Mouse (Mus musculus): Measurements from ENCODE around the gene Rab44.

Rab44 gene

DNA sequence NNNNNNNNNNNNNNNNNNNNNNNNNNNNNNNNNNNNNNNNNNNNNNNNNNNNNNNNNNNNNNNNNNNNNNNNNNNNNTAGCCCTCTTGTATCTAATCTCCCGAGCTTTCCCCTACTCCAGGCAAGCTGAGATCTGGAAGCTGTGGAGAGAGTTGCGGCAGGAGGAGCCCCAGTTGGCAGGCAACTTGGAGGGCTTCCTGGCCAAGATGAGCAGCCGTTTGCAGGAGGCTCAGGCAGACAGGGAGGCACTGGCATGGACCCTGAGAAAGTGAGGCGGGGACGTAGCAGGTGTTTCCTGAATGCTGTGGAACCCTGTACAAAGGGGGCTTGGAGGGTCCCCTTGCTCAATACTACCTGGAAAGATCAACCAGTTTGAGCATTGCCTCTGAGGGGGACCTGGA is 21.1 kb downstream of the Rab44 start:
- no peak for DNase-seq (ENCODE audit: low read depth)

DNA sequence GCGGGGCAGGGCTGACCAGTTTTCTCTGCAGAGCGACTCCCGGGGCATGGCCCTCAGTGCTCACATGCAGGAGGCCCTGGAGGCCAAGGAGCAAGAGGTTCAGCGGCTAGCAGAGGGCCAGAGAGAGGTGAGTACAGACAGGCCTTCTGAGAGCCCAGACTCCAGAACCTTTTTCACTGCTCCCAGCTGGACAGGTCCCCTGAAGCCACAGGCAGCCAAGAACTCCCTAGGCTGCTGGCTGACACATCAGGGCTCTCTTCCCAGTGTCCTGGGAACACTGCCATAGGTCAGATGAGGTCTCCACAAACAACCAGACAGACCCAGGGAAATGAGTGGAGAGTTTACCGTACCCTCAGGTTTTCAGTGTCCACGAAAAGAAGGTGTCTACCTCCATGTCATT is 22.3 kb downstream of the Rab44 start:
- no peak for DNase-seq (ENCODE audit: low read depth)

DNA sequence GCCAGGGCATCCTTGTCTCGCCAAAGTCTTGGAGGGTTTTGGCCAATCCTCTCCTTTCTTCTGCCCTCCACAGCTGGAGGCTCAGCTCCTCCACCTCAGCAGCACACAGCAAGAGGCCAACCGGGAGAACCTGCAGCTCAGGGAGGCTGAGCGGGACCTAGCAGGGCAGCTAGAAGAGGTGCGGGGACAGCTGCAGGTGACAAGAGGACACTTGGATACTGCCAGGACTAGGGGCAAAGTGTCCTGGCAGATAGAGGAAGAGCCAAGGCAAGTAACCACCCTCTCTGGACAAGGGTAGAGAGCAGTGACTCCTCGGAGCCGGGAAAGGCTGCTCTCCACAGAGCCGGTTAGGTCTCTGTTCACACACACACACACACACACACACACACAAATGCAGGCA is 24.0 kb downstream of the Rab44 start:
- DNase-seq (ENCODE audit: low read depth): no peak

DNA sequence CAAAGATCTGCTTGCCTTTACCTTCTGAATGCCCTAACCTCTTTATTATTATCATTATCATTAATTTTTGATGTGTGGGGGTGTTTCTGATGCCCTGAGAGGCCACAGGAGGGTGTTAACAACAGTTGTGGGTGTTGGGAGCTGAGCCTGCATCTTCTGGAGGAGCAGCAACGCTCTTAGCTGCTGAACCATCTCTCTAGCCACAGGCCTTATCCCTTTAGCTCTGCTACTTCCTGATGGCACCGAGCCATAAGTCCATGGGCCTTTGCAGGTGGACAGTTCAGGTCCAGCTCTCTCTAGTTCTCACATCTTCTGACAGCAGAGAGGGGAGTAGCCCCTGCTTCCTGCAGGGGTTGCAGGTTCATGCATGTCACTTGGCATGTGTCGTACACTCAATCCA is 27.6 kb downstream of the Rab44 start:
- DNase-seq (ENCODE audit: low read depth): no peak

DNA sequence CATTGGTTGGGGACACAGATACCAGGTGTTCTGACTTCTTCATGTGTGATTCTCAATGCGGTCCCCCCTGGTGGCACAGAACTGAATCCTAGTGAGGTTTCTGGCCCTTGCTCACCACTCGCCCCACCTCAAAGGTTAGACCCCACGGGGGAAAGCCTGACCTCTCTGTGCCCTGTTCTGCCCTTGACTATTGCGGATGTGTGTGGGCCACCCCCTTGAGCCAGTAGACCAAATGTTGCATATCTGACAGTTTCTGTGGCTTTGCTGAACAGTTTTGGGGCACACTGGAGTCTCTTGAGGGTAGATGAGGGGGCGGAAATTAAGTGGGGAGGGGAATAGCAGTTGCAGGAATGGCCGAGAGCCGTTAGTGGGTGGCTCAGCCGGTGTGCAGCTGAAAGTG is 29.3 kb downstream of the Rab44 start:
- no peak for DNase-seq (ENCODE audit: low read depth)

DNA sequence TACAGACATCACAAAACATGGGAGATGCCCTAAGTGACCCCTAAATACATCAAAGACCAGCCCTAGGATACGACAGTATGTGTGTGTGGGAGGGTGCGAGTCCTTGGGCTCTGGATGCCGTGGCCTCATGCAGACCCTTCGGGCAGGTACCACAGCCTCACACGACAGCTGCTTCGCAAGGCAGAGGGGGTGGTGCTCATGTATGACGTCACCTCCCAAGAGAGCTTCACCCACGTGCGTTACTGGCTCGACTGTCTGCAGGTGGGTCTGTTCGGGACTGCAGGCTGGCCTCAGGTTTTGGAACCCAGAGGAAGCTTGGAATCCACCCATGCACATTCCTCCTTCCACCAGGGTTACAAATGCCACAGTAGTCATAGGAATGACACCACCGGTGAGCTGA is 31.2 kb downstream of the Rab44 start:
- no peak for DNase-seq (ENCODE audit: low read depth)

DNA sequence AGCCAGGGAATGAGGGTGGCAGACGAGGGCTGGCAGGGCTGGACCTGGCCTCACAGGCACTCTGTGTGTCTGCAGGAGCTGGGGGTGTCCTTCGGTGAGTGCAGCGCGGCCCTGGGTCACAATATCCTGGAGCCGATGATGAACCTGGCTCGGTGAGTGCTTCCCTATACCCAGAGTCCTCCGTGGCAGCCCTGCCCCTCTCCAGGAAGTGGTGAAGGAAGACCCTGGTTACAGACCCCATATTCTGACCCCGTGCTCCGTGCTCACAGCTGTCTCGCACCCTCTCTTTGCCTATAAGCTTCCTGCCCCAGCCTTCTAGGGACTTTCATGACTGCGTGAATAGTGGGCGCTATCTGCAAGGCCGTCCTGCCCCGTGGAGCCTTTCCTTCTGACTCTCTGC is 33.3 kb downstream of the Rab44 start:
- no peak for DNase-seq (ENCODE audit: low read depth)

DNA sequence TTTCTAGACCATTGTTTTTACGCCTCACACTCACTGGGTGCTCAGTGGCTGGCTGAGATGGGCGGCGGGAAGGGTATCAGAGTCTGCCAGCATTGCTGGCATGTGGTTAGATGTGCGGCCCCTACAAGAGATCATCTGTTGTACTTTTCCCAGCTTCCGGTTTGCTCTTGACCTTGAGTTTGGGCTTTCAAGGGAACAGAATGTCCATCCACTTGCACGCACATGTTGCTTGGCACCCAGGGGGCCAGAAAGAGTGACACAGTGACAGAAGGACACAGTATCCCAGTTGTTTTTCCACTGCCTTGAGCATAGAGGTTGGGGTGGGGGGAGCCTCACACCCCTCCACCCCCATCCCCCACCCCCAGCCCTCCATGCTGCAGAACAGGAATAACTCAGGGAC is 33.8 kb downstream of the Rab44 start:
- DNase-seq (ENCODE audit: low read depth): no peak

DNA sequence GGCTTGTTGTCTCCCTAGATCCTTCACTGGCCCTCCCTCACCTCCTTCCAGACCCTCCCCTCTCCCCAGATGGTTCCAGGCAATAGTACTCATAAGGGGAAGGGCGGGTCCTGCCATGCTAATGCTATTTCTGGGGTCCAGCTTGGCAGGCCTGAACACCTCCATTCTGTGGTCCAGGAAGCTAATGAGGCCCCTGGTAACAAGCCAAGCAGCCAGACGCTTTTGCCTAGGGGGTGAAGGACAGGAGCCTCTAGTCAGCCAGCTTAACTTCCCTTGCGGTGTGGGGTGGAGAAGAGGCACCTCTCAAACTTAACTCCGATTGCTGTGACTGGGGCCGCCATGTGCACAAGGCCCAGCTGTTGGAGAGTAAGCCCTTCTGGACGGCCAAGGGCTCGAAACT is 35.8 kb downstream of the Rab44 start:
- DNase-seq (ENCODE audit: low read depth): no peak

DNA sequence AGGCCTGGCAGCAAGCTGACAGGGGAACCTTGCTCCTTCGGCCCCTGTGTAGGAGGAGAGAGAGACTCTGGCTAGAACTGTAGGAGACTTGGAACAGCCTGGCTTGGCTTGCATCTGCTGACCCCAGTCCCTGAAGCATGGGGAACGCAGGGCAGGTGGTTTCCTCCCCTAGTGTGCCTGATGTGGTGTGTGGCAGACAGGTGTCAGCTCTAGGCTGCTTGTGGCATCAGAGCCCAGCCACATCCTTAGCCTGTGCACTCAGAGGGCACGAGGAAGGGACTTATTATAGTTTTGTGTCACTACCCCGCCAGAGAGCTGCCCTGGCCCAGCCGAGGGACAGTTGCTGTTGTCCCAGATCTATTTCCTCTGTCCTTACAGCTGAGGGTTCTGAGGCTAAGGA is 38.6 kb downstream of the Rab44 start:
- DNase-seq (ENCODE audit: low read depth): no peak

DNA sequence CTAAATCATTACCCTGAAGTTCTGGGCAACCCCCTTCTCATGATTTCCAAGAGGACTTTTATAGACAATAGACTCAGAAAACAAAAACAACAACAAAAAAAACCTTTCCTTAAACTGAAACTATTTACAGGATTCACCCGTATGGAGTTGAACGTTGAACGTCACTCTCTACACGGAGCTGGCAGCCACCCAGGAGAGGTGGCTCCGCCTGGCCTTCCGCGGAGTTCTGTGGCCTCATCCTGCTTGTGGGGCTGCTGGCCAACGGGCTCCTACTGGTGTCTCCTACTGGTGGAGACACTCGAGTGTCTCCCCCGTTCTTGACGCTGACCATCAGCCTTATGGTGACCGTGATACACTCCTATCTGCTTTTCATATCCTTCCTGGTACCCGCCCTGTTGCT is 40.3 kb downstream of the Rab44 start:
- DNase-seq (ENCODE audit: low read depth): no peak

DNA sequence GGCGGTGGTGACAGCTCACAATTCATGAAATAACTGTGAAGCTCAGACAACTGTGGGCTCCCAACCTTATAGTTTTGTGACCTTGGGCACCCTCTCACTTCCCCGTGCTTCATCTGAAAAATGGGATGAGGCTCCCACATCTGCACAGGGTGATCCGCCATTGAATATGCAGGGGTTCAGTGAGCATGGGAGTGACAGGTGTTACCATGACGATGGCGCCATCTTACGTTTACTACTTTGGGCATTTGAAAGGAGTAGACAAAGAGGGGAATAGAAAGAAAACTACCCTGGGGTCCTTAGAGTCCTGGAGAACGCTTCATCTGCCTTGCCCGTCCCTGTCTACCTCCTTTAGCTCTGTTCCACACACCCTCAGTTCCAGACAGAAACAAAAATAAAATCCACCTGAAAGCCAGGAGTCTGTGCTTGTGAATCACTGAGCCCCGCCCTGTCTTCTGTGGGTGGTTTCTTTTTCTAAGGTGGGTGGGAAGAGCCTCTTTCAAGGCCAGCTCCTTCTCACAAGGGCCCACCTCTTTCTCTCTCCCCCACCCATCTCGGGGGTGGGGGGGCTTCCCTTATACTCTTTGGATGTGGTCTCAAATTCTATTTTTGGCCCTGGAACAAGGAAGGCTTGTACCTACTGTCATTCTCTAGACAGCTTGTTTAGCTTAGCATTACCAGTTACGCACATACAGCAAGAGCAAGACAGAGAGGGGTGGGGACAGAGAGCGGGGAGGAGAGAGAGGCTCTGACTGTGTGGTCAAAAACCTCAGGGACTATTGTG is 41.6 kb downstream of the Rab44 start:
- DNase-seq (ENCODE audit: low read depth): no peak

DNA sequence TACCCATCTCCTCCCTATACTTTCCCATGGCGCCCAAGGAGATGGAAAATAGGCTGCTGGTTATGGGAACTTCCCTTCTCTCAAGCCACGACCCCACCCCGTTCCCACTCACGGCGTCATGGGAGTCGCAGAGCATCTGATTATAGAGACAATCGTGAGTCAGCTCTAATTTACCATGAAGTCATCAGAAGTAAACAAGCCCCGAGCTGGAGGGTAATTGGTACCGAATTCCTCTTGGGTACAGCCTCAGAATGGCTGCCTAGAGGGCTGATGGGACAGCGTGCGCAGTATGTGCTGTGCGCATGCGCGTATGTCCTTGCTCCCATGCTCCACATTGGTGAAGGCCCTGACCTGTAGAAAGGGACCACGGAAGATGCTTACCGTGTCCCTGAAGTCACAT is 42.5 kb downstream of the Rab44 start:
- DNase-seq (ENCODE audit: low read depth): no peak

DNA sequence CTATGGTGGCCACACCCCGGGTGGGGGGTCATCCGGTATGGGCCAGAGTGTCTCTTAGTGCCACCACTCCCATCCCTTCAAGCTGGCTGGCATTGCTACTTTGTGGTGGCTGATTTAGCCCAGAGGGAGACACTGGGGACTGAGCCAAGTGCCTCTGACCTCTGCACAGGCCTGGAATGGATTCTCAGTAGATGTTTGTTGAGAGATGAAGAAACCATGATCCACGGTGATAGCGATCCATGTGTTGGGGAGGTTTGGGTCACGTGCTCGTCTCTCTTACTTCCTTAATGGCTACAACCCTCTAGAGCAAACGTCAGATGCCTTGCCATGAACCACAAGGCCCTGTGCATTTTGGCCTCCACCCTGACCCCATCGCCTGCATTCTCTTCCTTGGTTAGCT is 42.9 kb downstream of the Rab44 start:
- DNase-seq (ENCODE audit: low read depth): no peak

DNA sequence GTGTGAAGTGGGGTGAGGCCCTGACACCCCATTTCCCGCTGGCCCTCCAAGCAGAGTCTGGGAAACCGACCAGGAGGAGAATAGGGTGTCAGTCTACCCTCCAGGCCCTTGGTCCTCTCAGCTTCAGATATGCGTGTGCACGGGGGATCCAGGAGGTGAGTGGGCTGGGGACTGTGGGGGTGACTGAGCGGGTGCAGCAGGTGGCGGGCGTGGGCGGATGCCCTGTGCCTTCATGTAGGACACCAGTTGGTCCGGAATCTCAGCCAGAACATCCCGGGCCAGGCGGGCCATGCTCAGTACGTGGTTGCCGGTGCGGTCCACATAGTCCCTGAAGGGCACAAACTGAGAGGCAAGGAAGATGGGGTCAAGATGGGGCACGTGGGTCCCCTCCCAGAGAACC is 45.0 kb downstream of the Rab44 start:
- DNase-seq (ENCODE audit: low read depth): no peak

DNA sequence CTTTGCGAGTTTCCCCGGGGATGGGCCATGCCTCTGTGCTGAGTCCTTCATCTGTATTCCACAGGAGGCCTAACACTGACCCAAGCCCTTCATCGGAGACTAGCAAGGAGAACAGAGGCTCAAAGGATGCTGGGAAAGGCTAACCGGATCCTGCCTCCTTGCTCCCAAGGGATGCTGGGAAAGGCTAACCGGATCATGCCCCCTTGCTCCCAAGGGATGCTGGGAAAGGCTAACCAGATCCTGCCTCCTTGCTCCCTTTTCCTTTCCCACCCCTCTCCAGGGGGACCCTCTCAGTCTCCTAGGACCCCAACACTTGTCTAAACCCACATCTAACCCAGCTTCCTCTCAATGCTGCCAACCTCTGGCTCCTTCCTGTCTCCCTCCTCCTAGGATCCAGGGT is 45.4 kb downstream of the Rab44 start:
- no peak for DNase-seq (ENCODE audit: low read depth)

DNA sequence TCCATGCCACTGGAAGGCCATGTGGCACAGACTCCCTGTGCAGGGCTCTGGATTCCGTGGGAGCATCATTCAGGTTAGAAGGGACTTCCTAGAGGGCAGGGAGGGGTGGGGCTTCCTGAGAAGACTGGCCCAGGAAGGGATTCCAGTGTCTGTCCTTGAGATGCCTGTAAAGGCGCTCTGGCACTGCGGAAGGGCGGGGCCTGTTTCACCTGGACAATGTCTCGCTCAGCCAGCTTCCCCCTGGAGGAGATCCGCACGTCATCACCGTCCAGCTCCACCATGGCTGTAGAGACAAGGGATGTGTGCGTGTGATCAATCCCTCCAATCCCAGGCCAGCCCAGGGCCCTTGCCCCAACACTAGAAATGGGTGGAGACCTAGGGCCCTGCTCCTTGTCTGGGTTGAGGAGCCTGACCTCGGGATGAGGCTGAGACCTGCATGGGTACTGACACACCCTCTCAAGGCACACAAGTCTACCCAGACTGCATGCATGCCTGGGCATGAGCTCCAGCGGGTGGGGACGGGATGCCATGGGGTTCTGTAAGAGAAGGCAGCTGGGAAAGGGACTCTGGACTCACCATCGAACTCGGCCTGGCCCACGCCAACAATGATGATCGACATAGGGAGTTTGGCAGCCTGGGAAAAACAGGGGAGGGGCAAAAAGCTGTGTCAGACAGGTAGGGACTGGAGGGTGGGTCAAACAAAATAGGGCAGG is 46.0 kb downstream of the Rab44 start:
- DNase-seq (ENCODE audit: low read depth): no peak

DNA sequence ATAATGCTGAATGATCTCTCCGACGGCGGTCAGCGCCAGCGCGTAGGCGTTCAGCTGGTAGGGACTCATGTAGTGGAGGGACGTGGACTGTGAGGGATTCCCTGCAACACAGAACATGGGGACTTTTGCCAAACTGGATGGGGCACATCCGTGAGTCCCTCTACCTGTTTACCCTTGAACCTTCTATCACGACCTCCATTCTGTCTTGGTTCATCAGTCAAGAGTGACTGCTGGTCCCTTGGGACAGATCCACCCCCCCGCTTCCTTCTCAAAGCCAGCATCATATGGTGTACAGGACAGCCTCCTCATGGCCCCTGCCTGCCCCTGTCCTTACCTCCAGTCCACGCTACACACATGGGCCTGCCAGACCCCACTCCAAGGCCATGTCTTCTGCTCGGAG is 48.4 kb downstream of the Rab44 start:
- DNase-seq (ENCODE audit: low read depth): no peak

DNA sequence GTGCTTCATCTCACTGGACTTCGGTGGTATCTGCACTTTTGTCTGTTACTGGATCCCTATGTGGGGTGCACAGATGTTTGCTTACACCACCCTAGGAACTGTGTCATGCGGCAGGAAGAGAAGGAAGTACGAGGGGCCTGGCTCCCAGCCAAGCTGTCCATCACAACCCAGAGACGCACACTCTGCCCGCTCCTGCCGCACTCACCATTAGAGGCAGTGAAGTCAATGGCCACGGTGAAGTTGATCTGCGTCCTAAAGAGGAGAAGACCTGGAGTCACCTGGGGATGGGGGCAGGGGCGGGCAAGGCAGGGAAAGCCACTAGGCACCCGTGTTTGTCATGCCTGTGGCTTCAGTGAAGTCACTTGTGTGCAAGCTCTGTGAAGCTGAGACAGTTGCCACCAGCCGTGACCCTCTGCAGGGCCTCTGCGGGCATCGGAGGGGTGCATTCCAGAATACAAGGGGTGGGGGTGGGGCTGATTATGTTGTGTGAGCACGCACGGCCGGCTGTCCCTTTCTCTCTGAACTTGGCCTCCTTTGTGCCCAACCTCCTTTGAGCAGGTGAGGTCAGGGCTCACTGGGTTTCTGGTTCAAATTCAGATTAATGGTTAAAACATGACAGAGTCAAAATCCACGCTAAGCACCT is 50.6 kb downstream of the Rab44 start:
- DNase-seq (ENCODE audit: low read depth): peak; percentile 72

DNA sequence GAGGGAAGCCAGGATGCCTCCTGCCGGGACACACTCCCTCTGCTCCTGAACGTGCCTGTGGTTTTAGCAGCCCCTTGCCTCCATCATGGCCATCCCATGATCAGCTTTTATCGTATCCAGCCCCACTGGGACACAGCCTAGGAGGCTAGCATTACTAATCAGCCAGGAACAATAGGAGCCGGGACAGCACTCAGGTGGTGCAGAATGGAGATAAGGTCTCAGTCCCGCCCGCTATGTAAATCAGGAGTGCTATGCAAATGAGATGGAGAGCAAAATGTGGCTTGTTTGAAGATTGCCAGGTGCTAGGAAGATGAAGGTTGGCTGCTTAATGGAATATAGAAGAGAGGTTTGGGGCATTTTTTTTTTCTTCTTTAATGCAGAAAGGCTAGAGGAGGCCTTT is 51.5 kb downstream of the Rab44 start:
- DNase-seq (ENCODE audit: low read depth): no peak

DNA sequence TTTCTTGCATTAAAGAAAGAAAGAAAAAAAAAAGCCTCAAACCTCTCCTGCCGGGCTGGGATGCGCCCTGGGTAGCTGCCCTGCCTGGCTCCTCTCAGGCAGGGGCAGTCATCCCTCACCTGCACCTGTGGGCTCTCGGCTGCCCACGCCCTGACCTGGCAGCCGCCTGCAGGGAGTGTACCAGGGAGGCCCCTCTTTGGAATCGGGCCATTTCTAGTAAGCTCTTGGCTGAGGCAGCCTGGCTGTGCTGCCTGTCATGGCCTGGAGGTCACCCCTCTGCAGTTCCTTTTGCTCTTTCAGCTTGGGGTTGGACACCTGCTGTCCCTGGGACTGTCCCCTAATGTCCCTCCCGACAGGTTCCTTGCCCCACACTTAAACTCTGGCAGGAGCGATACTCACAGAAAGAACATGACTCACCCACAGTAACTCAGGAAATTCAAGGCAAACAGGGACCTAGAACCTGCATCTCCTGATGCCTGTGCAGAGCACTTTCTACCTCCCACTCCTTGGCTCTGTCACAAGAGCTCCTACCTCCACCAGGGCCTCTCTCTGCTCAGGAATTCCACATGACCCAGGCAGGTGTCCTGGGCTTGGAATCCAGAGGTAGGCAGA is 52.1 kb downstream of the Rab44 start:
- DNase-seq (ENCODE audit: low read depth): no peak

DNA sequence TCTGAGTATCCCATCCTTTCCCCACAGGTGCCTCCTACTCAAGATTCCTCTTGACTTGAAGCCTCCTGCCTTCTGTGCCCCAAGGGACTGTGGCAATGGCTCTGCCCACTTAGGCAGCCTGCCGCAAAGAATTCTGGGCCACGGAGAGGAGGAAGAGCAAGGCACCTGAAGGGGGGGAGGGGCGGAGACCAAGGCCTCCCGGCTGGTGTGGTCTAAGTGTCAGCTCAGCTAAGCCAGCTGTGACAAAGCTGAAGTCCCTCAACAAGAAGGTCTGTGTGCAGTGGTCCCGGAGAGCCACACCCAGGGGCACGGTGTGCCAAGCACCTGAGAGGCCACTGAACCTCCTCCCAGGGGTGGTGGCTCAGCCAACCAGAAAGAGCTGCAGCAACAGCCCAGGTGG is 53.4 kb downstream of the Rab44 start:
- DNase-seq (ENCODE audit: low read depth): no peak

DNA sequence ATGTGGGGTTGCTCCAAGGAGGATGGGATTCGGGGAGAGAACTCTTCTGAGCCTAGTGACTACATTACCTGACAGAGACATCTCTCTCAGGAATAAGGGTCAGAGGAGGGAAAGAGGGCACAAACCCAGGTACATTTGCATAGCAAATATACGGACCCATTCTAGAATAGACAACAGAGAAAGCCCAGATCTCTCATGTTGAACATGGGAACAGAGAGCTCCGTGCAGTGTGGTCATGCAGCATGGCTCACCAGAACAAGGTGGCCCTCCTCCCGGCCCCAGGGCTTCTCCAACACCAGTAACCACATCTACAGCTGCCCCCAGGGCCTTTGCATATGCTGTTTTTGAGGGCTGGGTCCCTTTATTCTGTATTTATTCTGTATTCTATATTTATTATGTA is 54.5 kb downstream of the Rab44 start:
- DNase-seq (ENCODE audit: low read depth): no peak

Measured in c-Kit-positive CD71-negative TER-119-negative erythroid progenitor cells, embryonic 14.5 days (primary cell).